Mouse (Mus musculus) forebrain, embryonic 10.5 days (tissue): ENCODE data around the gene Carhsp1. TPM values are rescaled to one million over a fixed set of nuclear protein-coding genes. Genes with fewer than 3 reads are reported as not detected.

Experiments
- DNase-seq: peaks from one replicate; pipeline ENCODE4 v3.0.0-alpha.2; 2017; ENCODE audit warnings: low spot score; ENCODE audit errors: extremely low spot score
- H3K27ac ChIP-seq: fragments of 300-500 bp; sonication (generic); 2 replicates; pipeline ENCODE4 v1.5.1; 2016; ENCODE audit warnings: mild to moderate bottlenecking
- H3K27me3 ChIP-seq: fragments of 300-500 bp; sonication (generic); 2 replicates; pipeline ENCODE4 v1.6.1; 2016; ENCODE audit warnings: mild to moderate bottlenecking; ENCODE audit not compliant: poor library complexity, severe bottlenecking
- H3K36me3 ChIP-seq: fragments of 300-500 bp; sonication (generic); replicated peaks from 2 replicates; pipeline ENCODE4 v1.6.1; 2016; ENCODE audit warnings: mild to moderate bottlenecking, moderate library complexity
- H3K4me1 ChIP-seq: fragments of 300-500 bp; sonication (generic); 2 replicates; pipeline ENCODE4 v1.6.1; 2016
- H3K4me3 ChIP-seq: fragments of 300-500 bp; sonication (generic); 2 replicates; pipeline ENCODE4 v1.5.1; 2016; ENCODE audit warnings: mild to moderate bottlenecking, moderate library complexity
- H3K9me3 ChIP-seq: fragments of 300-500 bp; sonication (generic); 2 replicates; pipeline ENCODE4 v1.6.1; 2016; ENCODE audit warnings: mild to moderate bottlenecking, moderate library complexity
- WGBS: fragments of 180-500 bp; shearing (Covaris S2); methylation state at CpG from one replicate; pipeline ENCODE4 v1.1.7; 2016; 5-methylcytosine and 5-hydroxymethylcytosine counted together
- polyA plus RNA-seq: library from polyadenylated mRNA; unstranded; fragments of >200 nt; fragmentation: Nextera tagmentation; extraction: Ambion mirVana; gene quantifications from 2 replicates; pipeline ENCODE4 v1.2.1, GENCODE M21; 2016

Carhsp1 gene
- polyA plus RNA-seq = 137 and 143 TPM in 2 replicates

DNA sequence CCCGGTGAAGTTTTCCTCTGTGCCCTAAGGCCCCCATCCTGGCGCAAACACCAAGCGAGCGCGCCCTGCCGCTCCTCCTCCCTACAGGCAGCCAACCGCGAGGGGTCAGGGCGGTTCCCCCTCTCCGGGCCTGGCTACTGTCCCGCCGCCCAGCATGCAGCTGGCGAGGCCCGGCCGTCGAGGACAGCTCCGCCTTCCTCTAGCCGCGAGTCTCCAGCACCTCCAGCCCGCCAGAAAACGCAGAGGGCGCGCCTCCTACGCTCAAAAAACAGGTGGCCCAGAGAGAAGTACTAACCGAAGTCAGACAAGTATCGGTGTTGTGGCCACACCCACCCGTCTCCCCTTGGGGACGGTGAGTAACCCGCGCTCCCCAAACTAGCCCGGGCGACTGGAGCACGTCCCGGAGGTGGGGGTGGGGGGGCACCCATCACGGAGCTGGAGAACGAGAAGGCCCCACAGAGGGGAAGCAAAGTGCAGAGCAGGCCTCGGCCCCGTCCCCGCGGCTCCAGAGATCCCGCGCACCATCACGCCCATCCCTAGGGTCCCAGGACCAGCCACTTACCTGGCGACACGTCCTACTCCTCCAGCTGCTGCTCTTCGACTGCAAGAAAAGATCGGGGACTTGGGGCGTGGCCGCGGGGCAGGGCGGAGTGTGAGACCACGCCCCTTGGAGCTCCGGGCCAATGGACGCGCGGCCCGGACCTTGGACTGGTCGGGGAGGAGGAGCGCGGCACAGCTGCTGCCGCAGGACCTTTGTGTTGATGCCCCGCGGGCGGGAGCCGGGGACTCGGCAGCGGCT is at the start of gene Carhsp1:
Gene Carhsp1, minus strand, starts transcription at position 605 of the 799 bp plus-strand sequence.
- peaks cover 17% of the 10 kb centered on the region; the same call in 1 of the 2 replicates for H3K36me3 ChIP-seq
- peak within 1 kb of the TSS; percentile 75 for H3K4me3 ChIP-seq
- peak; percentile 95 for DNase-seq
- H3K9me3 ChIP-seq = no peaks in the 10 kb centered on the region
- H3K27ac ChIP-seq = peak within 1 kb of the TSS; percentile 92
- peaks cover 22% of the 10 kb centered on the region for H3K27me3 ChIP-seq
- under 1% methylated on average over 67 of the region's 67 CpGs for WGBS
- H3K4me1 ChIP-seq = peaks cover 62% of the 10 kb centered on the region

DNA sequence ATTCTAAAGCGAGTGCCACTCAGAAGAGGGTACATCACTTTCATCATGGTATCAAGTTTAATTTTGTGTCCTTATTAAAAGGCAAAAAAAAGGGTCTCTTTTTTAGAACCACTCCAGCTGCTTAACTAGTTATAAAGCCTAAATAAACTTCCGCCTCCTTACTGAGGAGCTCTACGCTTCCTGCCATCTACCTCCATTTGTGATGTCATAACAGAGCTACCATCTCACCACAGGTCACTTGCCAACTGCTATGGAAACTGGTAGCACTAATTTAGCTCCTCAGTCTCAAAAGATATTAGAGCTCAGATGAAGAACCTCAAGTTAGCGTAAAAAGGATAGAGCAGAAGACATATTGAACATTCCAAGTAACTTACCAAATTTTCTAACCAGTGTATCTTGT is 48.5 kb upstream of the Carhsp1 start:
- no peak for DNase-seq
- Histone ChIP-seq H3K27ac (no peak overlapping the region), H3K36me3 (peaks cover 14% of the 10 kb centered on the region), H3K4me3 (no peak overlapping the region), H3K9me3 (no peaks in the 10 kb centered on the region), H3K4me1 (0 out of 2 replicates have a peak, but pooled peaks cover 3% of the 10 kb centered on the region), H3K27me3 (no peaks in the 10 kb centered on the region)
- whole genome bisulfite sequencing = 96% methylated on average over 4 of the region's 4 CpGs

DNA sequence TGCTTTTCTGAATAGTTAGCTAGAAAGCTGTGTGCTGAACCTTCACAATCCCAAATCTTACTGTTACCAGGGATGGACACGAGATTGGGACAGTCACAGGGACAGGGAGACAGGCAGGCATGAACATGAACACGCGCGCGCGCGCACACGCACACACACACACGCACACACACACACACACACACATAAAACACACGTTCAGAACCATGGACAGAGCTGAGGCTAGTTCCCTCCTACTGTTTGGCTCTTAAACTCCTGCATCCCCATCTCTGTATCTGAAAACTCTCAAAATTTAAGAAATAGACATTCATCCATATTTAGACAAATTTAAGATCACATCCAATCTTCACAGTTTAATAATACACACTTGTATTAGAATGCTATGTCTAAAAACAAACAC is 45.8 kb upstream of the Carhsp1 start:
- H3K4me3 ChIP-seq = no peak overlapping the region
- H3K36me3 ChIP-seq = peaks cover 41% of the 10 kb centered on the region
- no peak overlapping the region for H3K27ac ChIP-seq
- H3K27me3 ChIP-seq = no peaks in the 10 kb centered on the region
- 0 out of 2 replicates have a peak, but pooled peaks cover 3% of the 10 kb centered on the region for H3K4me1 ChIP-seq
- 96% methylated on average over 10 of the region's 10 CpGs for WGBS
- no peak for DNase-seq
- H3K9me3 ChIP-seq = no peaks in the 10 kb centered on the region

DNA sequence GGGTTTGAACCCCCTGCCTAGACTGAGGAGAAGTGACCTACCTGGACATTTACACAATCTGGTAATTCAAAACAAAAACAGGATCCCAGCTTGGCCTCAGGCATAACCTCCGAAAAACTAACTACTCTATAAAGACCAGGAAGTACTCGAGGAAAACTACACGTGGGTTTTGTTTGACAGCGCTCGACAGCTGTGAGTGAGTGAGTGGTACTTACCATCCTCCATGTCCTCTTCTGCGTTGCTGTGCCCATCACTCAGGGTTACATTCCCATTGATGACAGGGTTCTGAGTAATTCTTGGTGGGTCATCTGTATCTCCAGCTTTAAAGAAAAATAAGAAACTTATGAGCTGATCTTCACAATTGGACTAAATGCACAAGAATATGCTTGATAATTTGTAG is 44.3 kb upstream of the Carhsp1 start:
- Histone ChIP-seq H3K27ac (no peak overlapping the region), H3K4me1 (0 out of 2 replicates have a peak, but pooled peaks cover 3% of the 10 kb centered on the region), H3K27me3 (no peaks in the 10 kb centered on the region), H3K36me3 (peaks cover 53% of the 10 kb centered on the region), H3K9me3 (no peaks in the 10 kb centered on the region), H3K4me3 (no peak overlapping the region)
- WGBS = 86% methylated on average over 6 of the region's 6 CpGs
- DNase-seq = no peak

DNA sequence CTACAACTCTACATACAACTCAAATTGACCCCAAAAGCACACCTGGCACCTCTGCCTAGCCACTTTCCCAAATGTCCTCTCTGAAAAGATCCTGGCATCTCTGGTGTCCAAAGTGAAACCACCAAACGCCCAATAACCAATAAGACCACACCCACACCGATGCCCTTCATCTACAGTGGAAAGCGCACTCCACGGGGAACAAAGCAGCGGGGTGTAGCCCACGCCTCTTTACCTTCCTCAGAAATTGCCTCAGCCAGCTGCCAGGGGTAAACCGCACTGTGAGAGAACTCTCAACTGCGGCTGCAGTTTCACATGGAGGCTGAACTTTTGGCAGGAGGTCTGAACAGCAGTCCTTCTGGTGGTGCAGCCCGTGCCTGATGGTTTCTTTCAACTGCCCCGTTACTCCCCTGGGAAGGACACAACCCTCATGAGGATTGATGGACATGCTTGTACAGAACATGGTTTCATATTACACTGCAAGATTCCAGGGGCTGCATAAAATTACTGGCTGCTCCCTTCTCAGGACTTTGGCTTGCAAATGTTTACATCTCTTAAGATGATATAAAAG is 43.6 kb upstream of the Carhsp1 start:
- no peaks in the 10 kb centered on the region for H3K27me3 ChIP-seq
- H3K4me1 ChIP-seq = 0 out of 2 replicates have a peak, but pooled peaks cover 3% of the 10 kb centered on the region
- H3K9me3 ChIP-seq = no peaks in the 10 kb centered on the region
- no peak overlapping the region for H3K27ac ChIP-seq
- H3K4me3 ChIP-seq = no peak overlapping the region
- peaks cover 59% of the 10 kb centered on the region for H3K36me3 ChIP-seq
- no peak for DNase-seq
- 91% methylated on average over 10 of the region's 10 CpGs for WGBS

DNA sequence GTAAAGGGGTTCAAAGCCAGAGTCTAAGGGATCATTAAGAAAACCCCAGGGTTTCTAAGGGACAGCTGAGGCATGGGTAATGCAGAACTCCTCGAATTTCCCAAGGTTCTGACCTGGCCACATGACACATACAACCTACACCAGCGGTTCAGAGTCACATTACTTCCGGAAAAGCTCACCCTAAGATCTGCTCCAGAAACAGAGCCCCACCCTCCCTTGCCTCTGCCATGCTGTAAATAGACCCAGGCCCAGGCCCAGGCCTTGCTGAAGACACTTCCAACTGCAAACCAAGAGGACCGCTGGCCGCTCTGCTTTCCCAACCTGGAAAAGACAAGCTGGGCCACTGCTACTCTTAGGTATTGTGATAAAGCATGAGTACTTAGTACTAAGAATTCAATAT is 42.9 kb upstream of the Carhsp1 start:
- 0 out of 2 replicates have a peak, but pooled peaks cover 3% of the 10 kb centered on the region for H3K4me1 ChIP-seq
- no peak for DNase-seq
- H3K36me3 ChIP-seq = peaks cover 67% of the 10 kb centered on the region
- WGBS = 87% methylated on average over 5 of the region's 5 CpGs
- H3K27me3 ChIP-seq = no peaks in the 10 kb centered on the region
- H3K4me3 ChIP-seq = no peak overlapping the region
- no peaks in the 10 kb centered on the region for H3K9me3 ChIP-seq
- no peak overlapping the region for H3K27ac ChIP-seq

DNA sequence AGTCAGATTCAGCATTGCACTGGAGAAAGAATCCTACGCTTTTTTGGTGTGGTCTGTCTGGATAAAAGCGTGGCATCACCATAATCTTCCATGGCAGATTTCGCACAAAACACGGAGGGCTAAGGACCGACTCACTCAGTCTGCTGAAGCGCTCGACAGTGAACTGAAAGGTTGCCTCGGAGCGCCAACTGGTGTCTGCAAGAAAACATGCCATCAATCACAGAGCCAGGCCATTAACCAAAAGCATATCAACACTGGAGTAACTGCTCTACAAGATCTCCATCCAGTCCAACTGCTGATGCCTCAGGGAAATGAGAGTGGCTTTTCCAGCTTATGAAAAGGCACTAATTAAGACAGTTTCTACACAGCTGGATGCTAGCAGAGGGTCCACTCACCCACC is 40.0 kb upstream of the Carhsp1 start:
- Histone ChIP-seq H3K27ac (no peak overlapping the region), H3K36me3 (peaks cover 95% of the 10 kb centered on the region), H3K4me3 (no peak overlapping the region), H3K27me3 (no peaks in the 10 kb centered on the region), H3K4me1 (no peaks in the 10 kb centered on the region), H3K9me3 (no peaks in the 10 kb centered on the region)
- DNase-seq = no peak
- WGBS = 91% methylated on average over 9 of the region's 9 CpGs

DNA sequence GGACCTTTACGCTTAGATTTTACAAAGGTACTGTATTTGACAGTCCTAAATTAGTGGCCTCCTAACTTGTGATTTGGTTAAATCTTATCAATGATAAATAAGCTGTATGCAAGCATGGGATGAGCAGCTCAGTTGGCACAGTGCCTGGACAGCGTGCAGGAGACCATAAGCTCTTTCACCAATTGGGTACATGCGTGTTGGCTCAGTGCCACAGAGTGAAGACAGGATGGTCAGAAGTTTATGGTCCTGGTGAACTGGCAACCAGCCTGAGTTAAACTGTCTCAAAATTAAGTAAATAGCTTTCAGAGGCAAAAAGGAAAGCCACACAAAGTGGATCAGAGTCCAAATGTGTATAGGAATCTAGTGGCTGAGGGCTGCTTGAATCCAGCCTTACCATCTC is 28.6 kb upstream of the Carhsp1 start:
- 97% methylated on average over 3 of the region's 3 CpGs for WGBS
- no peak overlapping the region for H3K4me3 ChIP-seq
- H3K27ac ChIP-seq = no peak overlapping the region
- H3K4me1 ChIP-seq = no peaks in the 10 kb centered on the region
- H3K36me3 ChIP-seq = peaks cover 100% of the 10 kb centered on the region
- DNase-seq = no peak
- no peaks in the 10 kb centered on the region for H3K27me3 ChIP-seq
- no peaks in the 10 kb centered on the region for H3K9me3 ChIP-seq

DNA sequence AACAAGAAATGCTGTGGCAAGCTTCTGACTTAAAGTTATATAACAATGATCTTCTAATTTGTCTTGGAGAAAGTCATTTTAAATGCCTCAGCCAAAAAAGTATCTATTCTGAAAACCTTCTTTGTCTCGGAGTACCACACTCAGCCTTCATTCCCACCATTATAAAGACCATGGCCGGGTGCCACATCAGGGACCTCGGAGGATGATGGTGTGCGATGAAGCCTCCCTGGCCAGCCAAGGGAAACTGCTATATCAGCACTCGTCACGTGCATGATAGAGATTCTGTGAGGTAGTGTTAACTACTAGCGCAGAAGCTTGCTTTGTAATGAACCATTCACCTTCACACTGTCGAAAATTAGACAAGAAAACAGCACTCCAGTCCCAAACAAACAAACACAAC is 27.6 kb upstream of the Carhsp1 start:
- WGBS = 95% methylated on average over 8 of the region's 8 CpGs
- Histone ChIP-seq H3K27me3 (no peaks in the 10 kb centered on the region), H3K27ac (no peak overlapping the region), H3K4me3 (no peak overlapping the region), H3K36me3 (peaks cover 100% of the 10 kb centered on the region), H3K9me3 (no peaks in the 10 kb centered on the region), H3K4me1 (no peaks in the 10 kb centered on the region)
- DNase-seq = no peak

DNA sequence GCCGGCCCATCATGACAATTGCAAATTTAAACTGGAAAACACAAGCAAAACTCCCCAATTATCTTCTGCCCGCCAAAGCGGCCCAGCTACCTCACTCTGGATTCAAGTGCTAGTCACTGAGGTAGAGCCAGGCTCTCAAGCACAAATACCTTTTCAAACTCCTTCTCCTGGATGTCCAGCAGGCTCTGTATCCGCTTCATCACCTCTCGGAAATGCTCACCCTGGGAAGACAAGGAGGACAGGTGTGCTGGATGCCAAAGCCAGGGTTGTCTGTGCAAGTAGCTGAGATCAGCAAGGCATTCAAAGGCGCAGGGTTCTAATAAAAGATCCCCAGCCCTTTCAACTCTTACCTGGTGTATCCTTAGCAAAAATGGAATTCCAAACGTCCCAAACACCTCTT is 19.3 kb upstream of the Carhsp1 start:
- Histone ChIP-seq H3K36me3 (peaks cover 97% of the 10 kb centered on the region), H3K27ac (no peak overlapping the region), H3K9me3 (no peaks in the 10 kb centered on the region), H3K4me3 (no peak overlapping the region), H3K27me3 (no peaks in the 10 kb centered on the region), H3K4me1 (no peaks in the 10 kb centered on the region)
- no peak for DNase-seq
- 93% methylated on average over 7 of the region's 7 CpGs for WGBS

DNA sequence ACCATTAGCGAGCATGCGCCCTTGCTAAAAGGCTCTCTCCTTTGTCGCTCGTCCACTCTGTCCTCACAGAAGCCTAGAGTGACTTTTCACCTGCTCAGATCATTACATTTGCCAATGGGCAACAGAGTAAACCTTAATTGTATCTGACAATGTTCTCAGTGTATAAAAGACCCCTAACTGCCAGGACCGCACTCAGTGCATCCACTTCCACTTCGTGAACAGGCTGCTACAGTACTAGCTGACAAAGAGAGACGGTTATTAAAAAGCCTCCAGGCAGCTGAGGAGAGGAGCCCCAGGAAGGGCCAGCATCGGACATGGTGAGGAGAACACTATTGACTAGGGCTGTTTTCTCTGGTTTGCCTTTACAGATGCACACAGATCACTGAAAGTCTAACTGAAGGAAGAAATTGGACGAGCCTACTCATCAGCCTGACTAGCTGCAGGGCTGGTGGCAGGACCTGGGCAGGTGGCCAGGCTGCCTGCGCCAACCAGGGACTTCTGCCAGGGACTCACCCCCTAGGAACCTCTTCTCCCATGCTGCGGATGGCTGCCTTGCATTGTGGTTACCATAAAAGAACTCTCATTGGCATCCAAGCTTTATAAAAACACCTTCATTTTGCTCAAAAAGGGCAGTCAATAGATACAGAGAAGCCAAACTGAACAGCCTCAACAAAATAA is 18.2 kb upstream of the Carhsp1 start:
- Histone ChIP-seq H3K36me3 (peaks cover 91% of the 10 kb centered on the region), H3K27ac (no peak overlapping the region), H3K4me1 (no peaks in the 10 kb centered on the region), H3K27me3 (no peaks in the 10 kb centered on the region), H3K9me3 (no peaks in the 10 kb centered on the region), H3K4me3 (no peak overlapping the region)
- no peak for DNase-seq
- WGBS = 93% methylated on average over 11 of the region's 11 CpGs

DNA sequence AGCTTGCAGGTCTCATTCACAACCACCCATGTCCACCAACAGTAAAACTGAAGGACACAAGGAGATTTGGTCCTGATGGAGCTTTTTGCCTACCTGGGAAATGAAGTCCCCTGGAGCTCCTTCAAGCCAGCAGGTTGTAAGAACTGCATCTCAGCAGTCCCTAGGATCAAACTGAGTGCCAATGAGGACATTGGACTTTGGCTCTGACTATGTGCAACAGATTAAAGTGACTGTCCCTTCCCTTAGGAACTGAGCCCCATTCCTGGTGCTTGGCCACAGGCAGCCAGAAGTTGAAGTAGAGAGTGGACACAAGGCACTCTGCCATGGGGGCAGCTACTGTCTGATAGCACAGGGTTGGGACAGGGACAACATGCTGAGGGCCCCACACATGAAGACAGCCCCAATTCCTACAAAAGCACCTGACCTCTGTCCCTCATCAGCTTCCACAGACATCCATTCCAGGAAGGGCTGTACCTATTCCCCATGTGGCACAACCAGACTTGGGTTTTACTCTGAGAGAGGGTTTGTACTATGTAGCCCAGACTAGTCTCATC is 15.7 kb upstream of the Carhsp1 start:
- no peaks in the 10 kb centered on the region for H3K4me1 ChIP-seq
- H3K9me3 ChIP-seq = no peaks in the 10 kb centered on the region
- H3K4me3 ChIP-seq = no peak overlapping the region
- no peak for DNase-seq
- H3K27ac ChIP-seq = no peak overlapping the region
- no peaks in the 10 kb centered on the region for H3K27me3 ChIP-seq
- H3K36me3 ChIP-seq = peaks cover 83% of the 10 kb centered on the region
